Mouse (Mus musculus) ES-E14 (cell line): Measurements from ENCODE around the gene Mcrip1. TPM values are rescaled to one million over a fixed set of nuclear protein-coding genes. Genes with fewer than 3 reads are reported as not detected.
A peak's percentile ranks its signal among the peaks of the same experiment; 100 is the strongest.

ENCODE experiments used
- DNase-seq: peaks from one replicate; pipeline ENCODE4 v3.0.0-alpha.2; 2013; ENCODE audit warnings: low read depth, low spot score
- H3K27ac ChIP-seq: 2 replicates; pipeline ENCODE4 v1.5.1; 2012; ENCODE audit warnings: low read depth, mild to moderate bottlenecking, low read length, moderate library complexity, mixed read lengths; ENCODE audit not compliant: poor library complexity, insufficient read depth, severe bottlenecking
- H3K36me3 ChIP-seq: 2 replicates; pipeline ENCODE4 v1.6.1; 2012; ENCODE audit warnings: mild to moderate bottlenecking, low read length, moderate library complexity, mixed read lengths; ENCODE audit not compliant: control insufficient read depth, poor library complexity, insufficient read depth, severe bottlenecking
- H3K4me1 ChIP-seq, 2 experiments: fragments of 150-350 bp in 1 of 2; sonication (generic) in 1 of 2; 2 replicates each; pipeline ENCODE4 v1.6.1; 2012; ENCODE audit warnings: low read length in 2 of 2, mild to moderate bottlenecking in 1 of 2, mixed read lengths in 1 of 2; ENCODE audit not compliant: control insufficient read depth in 2 of 2, insufficient read depth in 2 of 2, poor library complexity in 1 of 2
- H3K4me3 ChIP-seq, 2 experiments: fragments of 150-350 bp in 1 of 2; sonication (generic) in 1 of 2; 2 replicates each; pipeline ENCODE4 v1.5.1; 2012; ENCODE audit warnings: low read length in 2 of 2, low read depth in 1 of 2, mild to moderate bottlenecking in 1 of 2, mixed read lengths in 1 of 2; ENCODE audit not compliant: insufficient read depth in 1 of 2, poor library complexity in 1 of 2, severe bottlenecking in 1 of 2
- H3K9ac ChIP-seq: 2 replicates; pipeline ENCODE4 v1.6.1; 2012; ENCODE audit warnings: low read depth, mild to moderate bottlenecking, low read length, mixed read lengths; ENCODE audit not compliant: poor library complexity, insufficient read depth, severe bottlenecking
- H3K9me3 ChIP-seq: fragments of 150-350 bp; sonication (generic); 2 replicates; pipeline ENCODE4 v1.6.1; 2012; ENCODE audit warnings: low read depth, mild to moderate bottlenecking, low read length; ENCODE audit not compliant: control insufficient read depth, insufficient read depth
- CHD2 ChIP-seq: IDR thresholded peaks from 2 replicates; pipeline ENCODE4 v1.6.1; 2014; ENCODE audit warnings: mild to moderate bottlenecking, low read depth, low read length, inconsistent platforms
- HCFC1 ChIP-seq: IDR thresholded peaks from 2 replicates; pipeline ENCODE4 v1.6.1; 2012; ENCODE audit warnings: low read length, inconsistent platforms, borderline replicate concordance; ENCODE audit not compliant: insufficient read depth
- MAFK ChIP-seq: IDR thresholded peaks from 2 replicates; pipeline ENCODE4 v1.6.1; 2014; ENCODE audit warnings: mild to moderate bottlenecking, low read depth, low read length, inconsistent platforms; ENCODE audit not compliant: insufficient read depth
- ZC3H11A ChIP-seq: IDR thresholded peaks from 2 replicates; pipeline ENCODE4 v1.6.1; 2012; ENCODE audit warnings: low read depth, mild to moderate bottlenecking, inconsistent platforms, low read length, borderline replicate concordance
- ZNF384 ChIP-seq: IDR thresholded peaks from 2 replicates; pipeline ENCODE4 v1.6.1; 2012; ENCODE audit warnings: low read depth, low read length, inconsistent platforms
- in situ Hi-C, 2 experiments: fragments of 600-800 bp; cut with MboI; formaldehyde crosslinking; loops; one replicate each; pipeline ENCODE4 v1.15.1; 2025; ENCODE audit warnings: low sequenced_read_pairs in 2 of 2, inconsistent platforms in 1 of 2; ENCODE audit not compliant: unreplicated experiment in 2 of 2
- total RNA-seq: library from RNA; depleted of rRNA; stranded (reverse); fragments of 300-350 nt; gene quantifications from 2 replicates; pipeline ENCODE4 v1.2.3, GENCODE M21; 2012

Gene Mcrip1
- total RNA-seq, 1 experiment = 18.9 TPM

GRCm38 (mm10) chr11:120545964-120546363 is 3.6 kb downstream of the Mcrip1 start:
- Histone ChIP-seq H3K36me3 (peaks cover 5% of the 10 kb centered on the region; the same call in 1 of the 2 replicates), H3K4me1 (peaks cover 0 to 9% of the 10 kb centered on the region in 2 experiments; a peak in 3 of 4 replicates), H3K9me3 (no peaks in the 10 kb centered on the region), H3K4me3 (no peak overlapping the region), H3K9ac (no peak overlapping the region), H3K27ac (no peak overlapping the region)
- no peak for DNase-seq
- in situ Hi-C loops = no loop called here
- TF ChIP-seq HCFC1 (no peak), ZNF384 (no peak), ZC3H11A (no peak), CHD2 (no peak), MAFK (no peak)

- Histone ChIP-seq H3K4me1 (peaks cover 0 to 15% of the 10 kb centered on the region in 2 experiments; a peak in 1 of 4 replicates), H3K36me3 (peaks cover 5% of the 10 kb centered on the region; the same call in 1 of the 2 replicates), H3K9ac (no peak overlapping the region), H3K27ac (no peak overlapping the region), H3K9me3 (no peaks in the 10 kb centered on the region), H3K4me3 (no peak overlapping the region)
- no peak for TF ChIP-seq ZC3H11A
- no peak for TF ChIP-seq ZNF384
- TF ChIP-seq HCFC1 = no peak
- TF ChIP-seq MAFK = no peak
- TF ChIP-seq CHD2 = no peak
- DNase-seq = no peak
- in situ Hi-C loops = no loop called here
Observed at GRCm38 (mm10) chr11:120542376-120542775, 7.2 kb downstream of the Mcrip1 start.

- Histone ChIP-seq H3K9ac (no peak overlapping the region), H3K36me3 (peaks cover 5% of the 10 kb centered on the region; the same call in 1 of the 2 replicates), H3K9me3 (no peaks in the 10 kb centered on the region), H3K27ac (no peak overlapping the region), H3K4me1 (peaks cover 0 to 15% of the 10 kb centered on the region in 2 experiments; a peak in 1 of 4 replicates), H3K4me3 (no peak overlapping the region)
- no peak for DNase-seq
- in situ Hi-C loops = no loop called here
- TF ChIP-seq ZC3H11A = no peak
- no peak for TF ChIP-seq HCFC1
- TF ChIP-seq CHD2 = no peak
- no peak for TF ChIP-seq ZNF384
Observed at GRCm38 (mm10) chr11:120541907-120542306, 7.6 kb downstream of the Mcrip1 start.

GRCm38 (mm10) chr11:120539285-120540014 is 10.1 kb downstream of the Mcrip1 start:
- Histone ChIP-seq H3K4me1 (peaks cover 0 to 15% of the 10 kb centered on the region in 2 experiments; a peak in 1 of 4 replicates), H3K27ac (no peak overlapping the region), H3K9me3 (no peaks in the 10 kb centered on the region), H3K36me3 (peaks cover 4% of the 10 kb centered on the region; the same call in 1 of the 2 replicates), H3K9ac (peak overlapping the region; percentile 30; the same call in 1 of the 2 replicates), H3K4me3 (no peak overlapping the region)
- in situ Hi-C loops = no loop called here
- DNase-seq = no peak
- no peak for TF ChIP-seq ZNF384
- no peak for TF ChIP-seq CHD2
- TF ChIP-seq ZC3H11A = no peak
- no peak for TF ChIP-seq MAFK
- no peak for TF ChIP-seq HCFC1
